Comparison of ENCODE assay signal across 8 mouse cellular contexts in the genomic region with DNA sequence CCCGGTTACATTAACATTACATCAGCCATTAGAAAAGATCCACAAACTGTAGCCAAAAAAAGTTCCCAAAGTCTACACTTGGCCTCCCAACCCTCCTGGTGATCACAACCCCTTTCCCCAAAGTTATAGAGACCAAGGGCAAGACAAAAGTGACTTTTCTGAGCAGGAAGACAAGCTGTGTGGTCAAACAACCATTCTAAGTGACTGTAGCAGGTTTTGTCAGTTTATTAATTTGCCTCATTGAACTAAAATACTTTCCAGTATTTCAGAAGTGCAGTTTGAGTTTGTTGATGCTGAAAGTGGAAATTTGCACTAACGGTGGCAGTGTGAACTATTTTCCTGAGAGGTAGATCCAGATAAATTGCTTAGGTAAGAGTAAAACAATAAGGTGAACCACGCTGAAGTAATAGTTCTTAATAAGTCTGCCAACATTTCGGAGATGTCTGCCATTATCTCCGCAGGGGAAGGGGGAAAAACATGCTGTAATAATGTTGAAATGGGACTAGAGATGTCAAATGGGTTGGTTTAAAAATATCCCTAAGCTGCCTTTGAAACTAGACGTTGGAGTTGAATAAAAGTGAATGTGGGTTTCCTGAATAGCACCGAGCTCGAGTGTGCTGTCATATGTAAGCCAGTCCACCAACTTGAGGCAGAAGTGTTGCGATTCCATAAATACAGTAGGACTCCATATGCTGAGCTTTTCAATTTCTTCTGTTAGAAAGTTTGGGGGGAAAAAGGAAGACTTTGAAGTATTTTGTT. TPM values are rescaled to one million over a fixed set of nuclear protein-coding genes. Genes with fewer than 3 reads are reported as not detected.
DNase-seq lines count a peak whose midpoint lies in the region; ATAC-seq and TF ChIP-seq lines count a peak whose summit lies in the region.

No protein-coding gene starts in this region.

- peak; percentile 12 for DNase-seq in kidney, postnatal 0 days (ENCODE audit: low spot score)
- DNase-seq in kidney, postnatal 25 days: no peak
- DNase-seq in ovary, adult 18-20 months (ENCODE audit: low spot score): no peak
- no peak for DNase-seq in thymus, postnatal 4 days

- H3K4me3 ChIP-seq in kidney, postnatal 0 days (replicated peaks; ENCODE audit: low read depth, low read length): peak overlapping the region; percentile 75
- peak overlapping the region; percentile 99 for H3K4me3 ChIP-seq in brown adipose tissue, adult 24 weeks (ENCODE audit: insufficient read depth, low read depth, low read length)
- H3K4me3 ChIP-seq in hindbrain, embryonic 13.5 days: peak overlapping the region; percentile 76
- H3K4me3 ChIP-seq in midbrain, embryonic 15.5 days: peak overlapping the region; percentile 76

- WGBS in kidney, postnatal 0 days: 44% methylated on average over 9 of the region's 9 CpGs
- 12% methylated on average over 9 of the region's 9 CpGs for WGBS in hindbrain, embryonic 13.5 days
- WGBS in midbrain, embryonic 15.5 days: 14% methylated on average over 9 of the region's 9 CpGs

- no peak for ATAC-seq in kidney, postnatal 0 days (replicated peaks; ENCODE audit: low FRiP score, low read depth)
- no peak for ATAC-seq in hindbrain, embryonic 13.5 days (ENCODE audit: low FRiP score)
- ATAC-seq in midbrain, embryonic 15.5 days (replicated peaks): no peak
- no peak for ATAC-seq in granulocyte monocyte progenitor cell, adult 5-6 weeks (replicated peaks; ENCODE audit: poor library complexity, severe bottlenecking)

- no peak overlapping the region for H3K27ac ChIP-seq in kidney, postnatal 0 days
- peak overlapping the region; percentile 45; the same call in 1 of the 2 replicates for H3K27ac ChIP-seq in brown adipose tissue, adult 24 weeks (replicated peaks; ENCODE audit: low read depth, low read length)
- peak overlapping the region; percentile 98 for H3K27ac ChIP-seq in hindbrain, embryonic 13.5 days
- H3K27ac ChIP-seq in midbrain, embryonic 15.5 days: peak overlapping the region; percentile 93

- no peak for TF ChIP-seq CTCF in kidney, postnatal 0 days (IDR thresholded peaks at IDR 0.05; ENCODE audit: low read depth)

- H3K9me3 ChIP-seq in kidney, postnatal 0 days (replicated peaks; ENCODE audit: low read length): no peaks in the 10 kb centered on the region
- no peaks in the 10 kb centered on the region for H3K9me3 ChIP-seq in hindbrain, embryonic 13.5 days
- H3K9me3 ChIP-seq in midbrain, embryonic 15.5 days: no peaks in the 10 kb centered on the region

- peak overlapping the region; percentile 91; the same call in 1 of the 2 replicates for H3K9ac ChIP-seq in kidney, postnatal 0 days (ENCODE audit: low read depth, low read length)
- H3K9ac ChIP-seq in hindbrain, embryonic 13.5 days: peak overlapping the region; percentile 89
- peak overlapping the region; percentile 60; the same call in 1 of the 2 replicates for H3K9ac ChIP-seq in midbrain, embryonic 15.5 days

- H3K36me3 ChIP-seq in kidney, postnatal 0 days (ENCODE audit: insufficient read depth, low read length): peaks cover 10% of the 10 kb centered on the region; the same call in 1 of the 2 replicates
- peaks cover 11% of the 10 kb centered on the region for H3K36me3 ChIP-seq in hindbrain, embryonic 13.5 days
- H3K36me3 ChIP-seq in midbrain, embryonic 15.5 days (replicated peaks): no peaks in the 10 kb centered on the region

- peak overlapping the region; percentile 95 for H3K4me2 ChIP-seq in kidney, postnatal 0 days (ENCODE audit: low read length)
- peak overlapping the region; percentile 88 for H3K4me2 ChIP-seq in hindbrain, embryonic 13.5 days
- peak overlapping the region; percentile 92 for H3K4me2 ChIP-seq in midbrain, embryonic 15.5 days

- H3K4me1 ChIP-seq in kidney, postnatal 0 days (replicated peaks; ENCODE audit: insufficient read depth, low read length): peaks cover 8% of the 10 kb centered on the region
- peaks cover 4% of the 10 kb centered on the region for H3K4me1 ChIP-seq in brown adipose tissue, adult 24 weeks (ENCODE audit: control insufficient read depth, insufficient read depth, insufficient read length, low read length)
- peaks cover 54% of the 10 kb centered on the region for H3K4me1 ChIP-seq in hindbrain, embryonic 13.5 days (replicated peaks)
- peaks cover 54% of the 10 kb centered on the region for H3K4me1 ChIP-seq in midbrain, embryonic 15.5 days

- H3K27me3 ChIP-seq in kidney, postnatal 0 days (ENCODE audit: insufficient read depth, low read length): no peaks in the 10 kb centered on the region
- H3K27me3 ChIP-seq in hindbrain, embryonic 13.5 days: no peaks in the 10 kb centered on the region
- H3K27me3 ChIP-seq in midbrain, embryonic 15.5 days (replicated peaks): no peaks in the 10 kb centered on the region

RNA-seq across cellular contexts. Expression of a gene that starts 1.8 kb away (rescaled TPM):
- polyA plus RNA-seq in kidney, postnatal 0 days (2015; fragmentation: Nextera tagmentation; extraction: Ambion mirVana): 2.5 and 2.6 TPM in 2 replicates
- 12.1 and 16.7 TPM in 2 replicates for polyA plus RNA-seq in brown adipose tissue, adult 24 weeks (2012; ENCODE audit: insufficient read depth, insufficient read length, missing spikeins)
- polyA plus RNA-seq in hindbrain, embryonic 13.5 days (2015; fragmentation: Nextera tagmentation; extraction: Ambion mirVana): 11.5 and 14.2 TPM in 2 replicates
- 7.0 and 9.7 TPM in 2 replicates for polyA plus RNA-seq in midbrain, embryonic 15.5 days (2015; fragmentation: Nextera tagmentation; extraction: Ambion mirVana)
- total RNA-seq in granulocyte monocyte progenitor cell, adult 5-6 weeks (2014; fragmentation: Nextera tagmentation): 62.5 and 64.3 TPM in 2 replicates
- total RNA-seq in granulocyte monocyte progenitor cell, adult 5-6 weeks (2017): 58.4 and 82.5 TPM in 2 replicates
